ENCODE assay signal across 9 mouse cellular contexts in the genomic region with DNA sequence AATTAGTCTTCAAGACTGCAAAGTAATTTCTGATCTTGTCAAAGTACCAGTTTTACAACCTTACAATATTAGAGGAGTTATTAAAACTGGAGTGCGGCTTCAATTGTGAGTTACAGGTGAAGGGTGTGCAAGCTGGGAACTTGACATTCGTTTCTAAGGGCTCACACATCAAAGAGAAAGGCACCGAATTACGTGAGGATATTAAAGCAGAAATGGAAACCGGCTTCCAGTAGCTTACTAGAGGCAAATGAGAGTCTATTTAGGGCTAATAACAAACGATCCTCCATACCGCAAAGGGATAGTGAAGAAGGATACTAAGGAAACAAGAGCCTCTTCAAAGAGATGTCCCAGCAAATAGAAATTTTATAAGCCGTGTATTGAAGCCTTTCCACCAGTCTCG. TPM values are rescaled to one million over a fixed set of nuclear protein-coding genes. Genes with fewer than 3 reads are reported as not detected.
DNase-seq lines count a peak whose midpoint lies in the region; ATAC-seq and TF ChIP-seq lines count a peak whose summit lies in the region.
"Had no signal": no experiment of that assay in that cellular context is flagged by ENCODE, and none has a peak within 500 bp of the region (broad histone marks: within the 10 kb centered on the region; RNA-seq: fewer than 3 reads in every experiment).

No protein-coding gene starts in this region.

- no peaks in the 10 kb centered on the region for H3K27me3 ChIP-seq in heart, embryonic 13.5 days (replicated peaks)
- no peaks in the 10 kb centered on the region for H3K27me3 ChIP-seq in forebrain, embryonic 16.5 days (replicated peaks; ENCODE audit: control insufficient read depth, insufficient read depth, low read length)
- H3K27me3 ChIP-seq: Patski had no signal

- ATAC-seq in heart, embryonic 13.5 days (ENCODE audit: extremely low read depth, insufficient number of reproducible peaks, low FRiP score, low TSS enrichment) = no peak
- no peak for ATAC-seq in forebrain, embryonic 16.5 days

- peak overlapping the region; percentile 100 for H3K9ac ChIP-seq in heart, embryonic 13.5 days
- peak overlapping the region; percentile 94; the same call in 1 of the 2 replicates for H3K9ac ChIP-seq in ES-E14 (ENCODE audit: insufficient read depth, low read depth, low read length, poor library complexity, severe bottlenecking)
- H3K9ac ChIP-seq in forebrain, embryonic 16.5 days (replicated peaks; ENCODE audit: low read depth, low read length) = peak overlapping the region; percentile 96

- H3K36me3 ChIP-seq in heart, embryonic 13.5 days = no peaks in the 10 kb centered on the region
- H3K36me3 ChIP-seq in ES-E14 (ENCODE audit: control insufficient read depth, insufficient read depth, low read length, poor library complexity, severe bottlenecking) = no peaks in the 10 kb centered on the region
- no peaks in the 10 kb centered on the region for H3K36me3 ChIP-seq in forebrain, embryonic 16.5 days (ENCODE audit: control insufficient read depth, insufficient read depth)
- no peaks in the 10 kb centered on the region for H3K36me3 ChIP-seq in macrophage (ENCODE audit: inconsistent target)

- in situ Hi-C loops in ES-E14 (cut with MboI; ENCODE audit: low sequenced_read_pairs in 2 of 2, unreplicated experiment in 2 of 2) = no loop called here

- no peak for DNase-seq in heart, adult 9 months (ENCODE audit: low spot score in 2 of 2)
- DNase-seq in ES-E14 (ENCODE audit: low read depth, low spot score) = no peak
- no peak for DNase-seq in right cerebral cortex, adult 2 months (ENCODE audit: low spot score in 2 of 2)
- DNase-seq in spleen, adult 12 weeks (ENCODE audit: low spot score) = no peak
- DNase-seq in cerebellum, adult 11 months = no peak

- WGBS in heart, embryonic 13.5 days = 4% methylated on average over 9 of the region's 9 CpGs
- 1% methylated on average over 9 of the region's 9 CpGs for WGBS in forebrain, embryonic 16.5 days
- 5% methylated on average over 9 of the region's 9 CpGs for WGBS in macrophage (ENCODE audit: missing documents)

- H3K27ac ChIP-seq in heart, embryonic 13.5 days (replicated peaks) = peak overlapping the region; percentile 90; the same call in 1 of the 2 replicates
- H3K27ac ChIP-seq in ES-E14 (ENCODE audit: insufficient read depth, low read depth, low read length, poor library complexity, severe bottlenecking) (no peak overlapping the region; the same call in 1 of the 2 replicates), macrophage (no peak overlapping the region)
- peak overlapping the region; percentile 93; the same call in 1 of the 2 replicates for H3K27ac ChIP-seq in forebrain, embryonic 16.5 days (ENCODE audit: low read length)

- H3K4me1 ChIP-seq in heart, embryonic 13.5 days = peaks cover 48% of the 10 kb centered on the region
- peaks cover 8 to 22% of the 10 kb centered on the region in 2 experiments for H3K4me1 ChIP-seq in ES-E14 (ENCODE audit: control insufficient read depth in 2 of 2, insufficient read depth in 2 of 2, low read length in 2 of 2, poor library complexity in 1 of 2)
- peaks cover 32% of the 10 kb centered on the region for H3K4me1 ChIP-seq in forebrain, embryonic 16.5 days (replicated peaks; ENCODE audit: control insufficient read depth, insufficient read depth, low read length)

- peak overlapping the region; percentile 97 for H3K4me3 ChIP-seq in heart, embryonic 13.5 days
- H3K4me3 ChIP-seq in ES-E14 (ENCODE audit: insufficient read depth in 1 of 2, low read depth in 1 of 2, low read length in 2 of 2, poor library complexity in 1 of 2, severe bottlenecking in 1 of 2) = peak overlapping the region; percentile 88 to 99
- H3K4me3 ChIP-seq in forebrain, embryonic 16.5 days (replicated peaks; ENCODE audit: low read length) = peak overlapping the region; percentile 82
- peak overlapping the region; percentile 63 for H3K4me3 ChIP-seq in macrophage (ENCODE audit: inconsistent target)

- H3K4me2 ChIP-seq in heart, embryonic 13.5 days = peak overlapping the region; percentile 78
- H3K4me2 ChIP-seq in forebrain, embryonic 16.5 days (ENCODE audit: low read length) = peak overlapping the region; percentile 89

- H3K79me2 ChIP-seq in macrophage (ENCODE audit: inconsistent target) = peaks cover 55% of the 10 kb centered on the region

- H3K9me3 ChIP-seq in heart, embryonic 13.5 days = no peaks in the 10 kb centered on the region
- no peaks in the 10 kb centered on the region for H3K9me3 ChIP-seq in ES-E14 (ENCODE audit: control insufficient read depth, insufficient read depth, low read depth, low read length)
- H3K9me3 ChIP-seq in forebrain, embryonic 16.5 days (ENCODE audit: control insufficient read depth, low read length) = no peaks in the 10 kb centered on the region

TF ChIP-seq in ES-E14, 5 proteins besides CTCF, POLR2A, EP300 and RAD21:
- TF ChIP-seq HCFC1 (IDR thresholded peaks at IDR 0.05; ENCODE audit: borderline replicate concordance, insufficient read depth, low read length) (no peak), MAFK (IDR thresholded peaks at IDR 0.05; ENCODE audit: insufficient read depth, low read depth, low read length) (no peak), CHD2 (IDR thresholded peaks at IDR 0.05; ENCODE audit: low read depth, low read length) (no peak), ZC3H11A (IDR thresholded peaks at IDR 0.05; ENCODE audit: borderline replicate concordance, low read depth, low read length) (no peak), ZNF384 (IDR thresholded peaks at IDR 0.05; ENCODE audit: low read depth, low read length) (no peak)

RNA-seq across cellular contexts. Expression of a gene that starts 5.1 kb away (rescaled TPM):
- polyA plus RNA-seq in heart, embryonic 13.5 days (2015; fragmentation: Nextera tagmentation; extraction: Ambion mirVana) = 5.8 and 6.5 TPM in 2 replicates
- total RNA-seq in ES-E14 (2012; rRNA removed) = 73.1 and 98.4 TPM in 2 replicates
- polyA plus RNA-seq in forebrain, embryonic 16.5 days (2015; fragmentation: Nextera tagmentation; extraction: Ambion mirVana) = 14.2 and 14.4 TPM in 2 replicates
- total RNA-seq in macrophage (2018; cell fraction: chromatin; rRNA removed) = 100 to 1,000 TPM in 3 of 26 experiments, 10 to 100 TPM in 23; 26.1 to 135 (median 75.2) TPM
- total RNA-seq in macrophage (2018; cell fraction: cytosol; rRNA removed) = 10 to 100 TPM; 29.4 to 63.6 (median 48.7) TPM
- total RNA-seq in macrophage (2018; cell fraction: nucleus; rRNA removed) = 10 to 100 TPM; 39.9 to 94.4 (median 75.5) TPM
- polyA plus RNA-seq in macrophage (2018) = 39.9 to 72.3 TPM (median 44.5 TPM) in 3 replicates

Comparison
In these comparisons a context has a peak if more than half of its experiments do, and no peak if none do; other contexts are left out.
1. H3K27ac ChIP-seq: peak in heart, embryonic 13.5 days (single experiment) and forebrain, embryonic 16.5 days (single experiment); none in ES-E14 (single experiment) and macrophage (single experiment).
2. Peak in every context shown above with its lines, with median percentiles within 50 percentile points of each other: H3K4me3 ChIP-seq and H3K9ac ChIP-seq.